ENCODE assay signal across 8 mouse cellular contexts in the genomic region with DNA sequence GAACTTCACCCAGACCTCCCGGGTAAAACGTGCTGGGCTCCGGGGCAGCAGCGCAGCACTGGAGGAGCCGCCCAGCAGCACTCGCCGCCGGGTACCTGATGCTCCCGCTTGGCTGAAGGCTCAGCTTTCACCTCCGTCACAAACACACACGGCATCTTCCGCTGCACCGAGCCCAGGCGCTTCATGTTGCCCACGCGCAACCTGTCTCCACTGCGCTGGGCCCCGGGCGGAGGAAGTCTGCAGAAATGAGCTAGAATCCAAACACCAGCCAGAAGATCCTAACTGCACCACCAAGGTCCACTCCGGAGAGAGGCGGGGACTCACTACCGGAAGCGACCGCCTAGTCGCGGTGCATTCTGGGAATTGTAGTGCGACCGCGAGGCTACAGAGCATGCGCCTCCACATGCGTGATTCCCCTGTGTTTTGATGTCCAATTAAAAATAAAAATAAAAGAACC. TPM values are rescaled to one million over a fixed set of nuclear protein-coding genes. Genes with fewer than 3 reads are reported as not detected.
DNase-seq lines count a peak whose midpoint lies in the region; ATAC-seq and TF ChIP-seq lines count a peak whose summit lies in the region.

No protein-coding gene starts in this region.

- no peak for TF ChIP-seq CTCF in olfactory bulb, adult 2 months (IDR thresholded peaks at IDR 0.05; ENCODE audit: insufficient read depth, low read depth, low read length)

- peak; percentile 99 for ATAC-seq in frontal cortex, adult (ENCODE audit: low TSS enrichment)
- ATAC-seq in lung, embryonic 15.5 days (ENCODE audit: borderline replicate concordance, extremely low read depth, low FRiP score, low TSS enrichment) = peak; percentile 99

- H3K36me3 ChIP-seq in hindbrain, embryonic 10.5 days = peaks cover 11% of the 10 kb centered on the region
- no peaks in the 10 kb centered on the region; the same call in 1 of the 2 replicates for H3K36me3 ChIP-seq in lung, embryonic 15.5 days

- peak overlapping the region; percentile 88 for H3K27ac ChIP-seq in hindbrain, embryonic 10.5 days
- H3K27ac ChIP-seq in lung, embryonic 15.5 days = peak overlapping the region; percentile 18; the same call in 1 of the 2 replicates
- peak overlapping the region; percentile 47; the same call in 1 of the 2 replicates for H3K27ac ChIP-seq in olfactory bulb, adult 2 months (ENCODE audit: insufficient read depth, low read depth, low read length)

- WGBS in hindbrain, embryonic 10.5 days = under 1% methylated on average over 31 of the region's 31 CpGs
- under 1% methylated on average over 31 of the region's 31 CpGs for WGBS in lung, embryonic 15.5 days
- WGBS in olfactory bulb, adult 2 months = under 1% methylated on average over 31 of the region's 31 CpGs

- H3K9me3 ChIP-seq in hindbrain, embryonic 10.5 days = no peaks in the 10 kb centered on the region
- no peaks in the 10 kb centered on the region for H3K9me3 ChIP-seq in lung, embryonic 15.5 days

- H3K4me3 ChIP-seq in hindbrain, embryonic 10.5 days = peak overlapping the region; percentile 79
- H3K4me3 ChIP-seq in lung, embryonic 15.5 days = peak overlapping the region; percentile 60
- H3K4me3 ChIP-seq in olfactory bulb, adult 2 months (ENCODE audit: insufficient read depth, low read depth, low read length) = peak overlapping the region; percentile 94

- TF ChIP-seq POLR2A in olfactory bulb, adult 2 months (IDR thresholded peaks at IDR 0.05; ENCODE audit: insufficient read depth, low read depth, low read length) = peak; percentile 79

- H3K4me2 ChIP-seq in lung, embryonic 15.5 days = peak overlapping the region; percentile 70

- H3K9ac ChIP-seq in lung, embryonic 15.5 days = peak overlapping the region; percentile 48

- DNase-seq in Muller cell, postnatal 12 days (ENCODE audit: inconsistent ontology term) = peak; percentile 84
- peak; percentile 92 for DNase-seq in cerebellum, adult 9-10 months
- DNase-seq in hindbrain, embryonic 10.5 days (ENCODE audit: low spot score) = peak; percentile 89
- DNase-seq in layer of hippocampus, adult 9-10 months (ENCODE audit: low spot score) = peak; percentile 85
- peak; percentile 65 to 73 for DNase-seq in thymus, adult 18-20 months

- no peaks in the 10 kb centered on the region for H3K27me3 ChIP-seq in hindbrain, embryonic 10.5 days (ENCODE audit: insufficient read depth, poor library complexity, severe bottlenecking)
- no peaks in the 10 kb centered on the region for H3K27me3 ChIP-seq in lung, embryonic 15.5 days

- H3K4me1 ChIP-seq in hindbrain, embryonic 10.5 days (replicated peaks) = peaks cover 13% of the 10 kb centered on the region; the same call in 1 of the 2 replicates
- peaks cover 4% of the 10 kb centered on the region; the same call in 1 of the 2 replicates for H3K4me1 ChIP-seq in lung, embryonic 15.5 days
- H3K4me1 ChIP-seq in olfactory bulb, adult 2 months (ENCODE audit: control insufficient read depth, insufficient read depth, low read length) = peaks cover 2% of the 10 kb centered on the region; the same call in 1 of the 2 replicates

RNA-seq across cellular contexts. Expression of a gene that starts 1.3 kb away (rescaled TPM):
- 9.0 and 9.4 TPM in 2 replicates for polyA plus RNA-seq in hindbrain, embryonic 10.5 days (2016; fragmentation: Nextera tagmentation; extraction: Ambion mirVana)
- polyA plus RNA-seq in lung, embryonic 15.5 days (2015; fragmentation: Nextera tagmentation; extraction: Ambion mirVana) = 7.4 and 7.7 TPM in 2 replicates
- not detected in 2 replicates for polyA plus RNA-seq in olfactory bulb, adult 2 months (2012; ENCODE audit: insufficient read depth, insufficient read length, low replicate concordance, missing spikeins)

RNA-seq across cellular contexts. Expression of a gene that starts 1.3 kb away (rescaled TPM):
- polyA plus RNA-seq in hindbrain, embryonic 10.5 days (2016; fragmentation: Nextera tagmentation; extraction: Ambion mirVana) = not detected in 2 replicates
- not detected in 2 replicates for polyA plus RNA-seq in lung, embryonic 15.5 days (2015; fragmentation: Nextera tagmentation; extraction: Ambion mirVana)
- not detected in 2 replicates for polyA plus RNA-seq in olfactory bulb, adult 2 months (2012; ENCODE audit: insufficient read depth, insufficient read length, low replicate concordance, missing spikeins)

Comparison
In these comparisons a context has a peak if more than half of its experiments do, and no peak if none do; other contexts are left out.
1. Peak in every context shown above with its lines: DNase-seq, ATAC-seq, H3K4me3 ChIP-seq and H3K27ac ChIP-seq.
2. H3K27ac ChIP-seq: peak in every context shown above with its lines; median percentile 88 in hindbrain, embryonic 10.5 days; 47 in olfactory bulb, adult 2 months; 18 in lung, embryonic 15.5 days.